Mouse (Mus musculus) kidney, postnatal 14 days (tissue): ENCODE measurements around the gene Ripor2.

Experiments
- DNase-seq: peaks from one replicate; pipeline ENCODE4 v3.0.0; 2022; ENCODE audit warnings: mixed read lengths

Ripor2 gene

GRCm38 (mm10) chr13:24584841-24585240 is 2.9 kb downstream of the Ripor2 start:
- DNase-seq: no peak

GRCm38 (mm10) chr13:24585369-24585768 is 3.4 kb downstream of the Ripor2 start:
- DNase-seq: no peak

- no peak for DNase-seq
Measured at GRCm38 (mm10) chr13:24587192-24587895, 5.4 kb downstream of the Ripor2 start.

- no peak for DNase-seq
Measured at GRCm38 (mm10) chr13:24588603-24589002, 6.6 kb downstream of the Ripor2 start.

- DNase-seq: no peak
Measured at GRCm38 (mm10) chr13:24591737-24592136, 9.7 kb downstream of the Ripor2 start.

- no peak for DNase-seq
Measured at GRCm38 (mm10) chr13:24594303-24594702, 12.3 kb downstream of the Ripor2 start.

- no peak for DNase-seq
Measured at GRCm38 (mm10) chr13:24599631-24600041, 17.6 kb downstream of the Ripor2 start.

- peak; percentile 19 for DNase-seq
Measured at GRCm38 (mm10) chr13:24602978-24603377, 21.0 kb downstream of the Ripor2 start.

GRCm38 (mm10) chr13:24603591-24604009 is 21.6 kb downstream of the Ripor2 start:
- DNase-seq: peak; percentile 40

- no peak for DNase-seq
Measured at GRCm38 (mm10) chr13:24604096-24604495, 22.1 kb downstream of the Ripor2 start.

- no peak for DNase-seq
Measured at GRCm38 (mm10) chr13:24604761-24605591, 23.0 kb downstream of the Ripor2 start.

GRCm38 (mm10) chr13:24605755-24606154 is 23.8 kb downstream of the Ripor2 start:
- no peak for DNase-seq

- DNase-seq: no peak
Measured at GRCm38 (mm10) chr13:24607961-24608360, 26.0 kb downstream of the Ripor2 start.

- no peak for DNase-seq
Measured at GRCm38 (mm10) chr13:24608709-24609108, 26.7 kb downstream of the Ripor2 start.

GRCm38 (mm10) chr13:24610883-24611282 is 28.9 kb downstream of the Ripor2 start:
- DNase-seq: no peak

GRCm38 (mm10) chr13:24613031-24613430 is 31.0 kb downstream of the Ripor2 start:
- DNase-seq: no peak

- no peak for DNase-seq
Measured at GRCm38 (mm10) chr13:24613433-24613832, 31.4 kb downstream of the Ripor2 start.

- no peak for DNase-seq
Measured at GRCm38 (mm10) chr13:24613927-24614780, 32.2 kb downstream of the Ripor2 start.

- peak; percentile 25 for DNase-seq
Measured at GRCm38 (mm10) chr13:24615921-24616565, 34.1 kb downstream of the Ripor2 start.

- DNase-seq: no peak
Measured at GRCm38 (mm10) chr13:24616645-24617044, 34.7 kb downstream of the Ripor2 start.

- no peak for DNase-seq
Measured at GRCm38 (mm10) chr13:24617076-24617798, 35.2 kb downstream of the Ripor2 start.

GRCm38 (mm10) chr13:24617799-24618130 is 35.8 kb downstream of the Ripor2 start:
- DNase-seq: no peak
